Mouse (Mus musculus) ES-Bruce4 (cell line): ENCODE results near the gene AC109138.7.

ENCODE experiments used
- CTCF ChIP-seq: IDR thresholded peaks from one replicate; pipeline ENCODE4 v1.8.1; 2011; ENCODE audit warnings: low read depth, low read length
- EP300 ChIP-seq: IDR thresholded peaks from 2 replicates; pipeline ENCODE4 v1.6.1; 2011; ENCODE audit warnings: low read depth, low read length; ENCODE audit not compliant: insufficient read depth
- POLR2A ChIP-seq: IDR thresholded peaks from one replicate; pipeline ENCODE4 v1.8.1; 2011; ENCODE audit warnings: low read length; ENCODE audit not compliant: insufficient read depth

DNA sequence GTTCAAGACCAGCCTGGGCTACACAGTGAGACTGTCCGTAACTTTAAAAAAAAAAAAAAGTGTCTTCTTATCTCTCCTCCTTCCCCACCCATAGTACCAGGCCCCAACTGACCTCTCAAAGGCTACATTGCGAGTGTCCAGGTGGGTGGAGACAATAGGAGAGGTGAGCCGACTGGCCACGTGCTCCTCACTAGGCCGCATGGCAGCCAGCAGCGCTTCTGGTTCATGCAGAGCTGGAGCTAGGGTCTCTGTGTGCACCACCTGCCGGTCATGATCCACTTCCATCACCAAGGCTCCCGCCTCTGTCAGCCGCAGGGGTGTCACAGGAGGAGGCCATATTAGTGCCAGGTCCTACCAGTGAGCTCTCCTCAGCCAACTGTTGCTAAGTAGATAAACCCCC lies 66.3 kb downstream of the AC109138.7 start:
- TF ChIP-seq POLR2A (no peak), CTCF (no peak), EP300 (no peak)
